10 mouse cellular contexts compared by ENCODE assay signal in the genomic region with DNA sequence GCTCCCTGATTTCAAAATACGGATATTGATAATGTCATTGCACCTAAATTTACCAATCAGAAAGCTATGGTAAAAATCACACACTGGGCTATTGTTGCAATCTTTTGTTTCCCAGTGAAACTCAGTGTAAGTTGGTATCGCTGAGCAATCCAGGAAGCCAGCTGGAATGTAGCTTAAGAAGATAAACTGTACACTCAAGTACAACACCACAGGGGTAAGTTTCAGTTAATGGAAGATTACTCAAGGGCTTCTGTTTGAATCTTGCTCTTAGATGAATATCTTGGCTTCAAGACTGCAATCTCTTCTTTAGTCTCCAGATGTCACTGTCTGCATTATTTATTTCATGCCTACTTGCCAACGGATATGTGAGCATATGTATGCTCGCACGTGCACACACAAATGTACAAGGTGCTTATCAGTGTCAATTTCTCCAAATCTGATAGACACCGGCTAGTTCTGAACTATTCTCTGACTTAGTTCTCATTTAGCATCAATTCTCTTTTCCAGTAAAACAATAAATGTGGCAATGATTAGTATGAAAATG.
A peak's percentile ranks its signal among the peaks of the same experiment; 100 is the strongest.
DNase-seq lines count a peak whose midpoint lies in the region; ATAC-seq and TF ChIP-seq lines count a peak whose summit lies in the region.
"Had no signal": no experiment of that assay in that cellular context is flagged by ENCODE, and none has a peak within 500 bp of the region (broad histone marks: within the 10 kb centered on the region; RNA-seq: fewer than 3 reads in every experiment).

No protein-coding gene starts in this region.

- H3K4me2 ChIP-seq in kidney, postnatal 0 days (ENCODE audit: low read length) = no peak overlapping the region
- H3K4me2 ChIP-seq in forebrain, postnatal 0 days (ENCODE audit: low read depth) = no peak overlapping the region
- no peak overlapping the region for H3K4me2 ChIP-seq in neural tube, embryonic 12.5 days (replicated peaks)
- H3K4me2 ChIP-seq: embryonic facial prominence, embryonic 12.5 days had no signal

- DNase-seq in kidney, postnatal 0 days (ENCODE audit: low spot score) = peak; percentile 62
- no peak for DNase-seq in kidney, adult 18-20 months
- peak; percentile 84 for DNase-seq in 416B (ENCODE audit: low read depth)
- peak; percentile 14 for DNase-seq in Muller cell, postnatal 12 days (ENCODE audit: inconsistent ontology term)
- peak; percentile 82 for DNase-seq in forebrain, postnatal 0 days
- DNase-seq in natural killer cell, adult 2 months (ENCODE audit: low spot score in 2 of 2) = no peak
- DNase-seq in adrenal gland, postnatal 4 days (ENCODE audit: low spot score in 2 of 2) = no peak

- no peaks in the 10 kb centered on the region for H3K27me3 ChIP-seq in kidney, postnatal 0 days (ENCODE audit: insufficient read depth, low read length)
- H3K27me3 ChIP-seq in forebrain, postnatal 0 days (ENCODE audit: insufficient read depth, low read length) = no peaks in the 10 kb centered on the region
- H3K27me3 ChIP-seq in neural tube, embryonic 12.5 days (replicated peaks) = no peaks in the 10 kb centered on the region
- H3K27me3 ChIP-seq: embryonic facial prominence, embryonic 12.5 days had no signal

- no peaks in the 10 kb centered on the region for H3K9me3 ChIP-seq in kidney, postnatal 0 days (replicated peaks; ENCODE audit: low read length)
- H3K9me3 ChIP-seq in forebrain, postnatal 0 days (ENCODE audit: low read length) = no peaks in the 10 kb centered on the region
- no peaks in the 10 kb centered on the region for H3K9me3 ChIP-seq in neural tube, embryonic 12.5 days
- H3K9me3 ChIP-seq: embryonic facial prominence, embryonic 12.5 days had no signal

- no peaks in the 10 kb centered on the region for H3K4me1 ChIP-seq in kidney, postnatal 0 days (replicated peaks; ENCODE audit: insufficient read depth, low read length)
- no peaks in the 10 kb centered on the region for H3K4me1 ChIP-seq in forebrain, postnatal 0 days (ENCODE audit: insufficient read depth)
- no peaks in the 10 kb centered on the region for H3K4me1 ChIP-seq in neural tube, embryonic 12.5 days
- H3K4me1 ChIP-seq: embryonic facial prominence, embryonic 12.5 days had no signal

- peak; percentile 68 for TF ChIP-seq CTCF in kidney, postnatal 0 days (IDR thresholded peaks at IDR 0.05; ENCODE audit: low read depth)
- peak; percentile 78 for TF ChIP-seq CTCF in forebrain, postnatal 0 days (IDR thresholded peaks at IDR 0.05; ENCODE audit: low read depth)

- no peak for ATAC-seq in kidney, postnatal 0 days (replicated peaks; ENCODE audit: low FRiP score, low read depth)
- ATAC-seq in forebrain, postnatal 0 days = peak; percentile 87
- ATAC-seq in neural tube, embryonic 12.5 days (ENCODE audit: low FRiP score, low read depth) = peak; percentile 64; the same call in 1 of the 2 replicates

- H3K4me3 ChIP-seq in kidney, postnatal 0 days (replicated peaks; ENCODE audit: low read depth, low read length) = no peak overlapping the region
- H3K4me3 ChIP-seq in forebrain, postnatal 0 days (ENCODE audit: low read depth, low read length) = no peak overlapping the region
- no peak overlapping the region for H3K4me3 ChIP-seq in neural tube, embryonic 12.5 days
- H3K4me3 ChIP-seq: embryonic facial prominence, embryonic 12.5 days had no signal

- no peaks in the 10 kb centered on the region for H3K36me3 ChIP-seq in kidney, postnatal 0 days (ENCODE audit: insufficient read depth, low read length)
- no peaks in the 10 kb centered on the region for H3K36me3 ChIP-seq in forebrain, postnatal 0 days (ENCODE audit: insufficient read depth)
- no peaks in the 10 kb centered on the region for H3K36me3 ChIP-seq in neural tube, embryonic 12.5 days
- H3K36me3 ChIP-seq: embryonic facial prominence, embryonic 12.5 days had no signal

- H3K9ac ChIP-seq in kidney, postnatal 0 days (ENCODE audit: low read depth, low read length) = no peak overlapping the region
- H3K9ac ChIP-seq in forebrain, postnatal 0 days = no peak overlapping the region
- H3K9ac ChIP-seq in neural tube, embryonic 12.5 days = no peak overlapping the region
- H3K9ac ChIP-seq: embryonic facial prominence, embryonic 12.5 days had no signal

- H3K27ac ChIP-seq in kidney, postnatal 0 days = no peak overlapping the region
- no peak overlapping the region for H3K27ac ChIP-seq in forebrain, postnatal 0 days (ENCODE audit: low read depth, low read length)
- no peak overlapping the region for H3K27ac ChIP-seq in neural tube, embryonic 12.5 days
- H3K27ac ChIP-seq: embryonic facial prominence, embryonic 12.5 days; macrophage had no signal

- WGBS in kidney, postnatal 0 days = 44% methylated on average over 6 of the region's 6 CpGs
- WGBS in forebrain, postnatal 0 days = 33% methylated on average over 6 of the region's 6 CpGs
- WGBS in neural tube, embryonic 12.5 days = 56% methylated on average over 6 of the region's 6 CpGs

Comparison
In these comparisons a context has a peak if more than half of its experiments do, and no peak if none do; other contexts are left out.
1. DNase-seq: peak in kidney, postnatal 0 days (single experiment), 416B (single experiment), Muller cell, postnatal 12 days (single experiment) and forebrain, postnatal 0 days (single experiment); none in kidney, adult 18-20 months (single experiment), natural killer cell, adult 2 months (0 of 2) and adrenal gland, postnatal 4 days (0 of 2).